Mouse (Mus musculus) E14TG2a.4 (cell line): Measurements from ENCODE around the gene Myo5c.

Source experiments
- CTCF ChIP-seq: conservative IDR thresholded peaks from 2 replicates; pipeline ENCODE4 v1.5.1; 2014; ENCODE audit warnings: low read length
- NANOG ChIP-seq: IDR thresholded peaks from 2 replicates; pipeline ENCODE4 v1.6.1; 2014; ENCODE audit warnings: borderline replicate concordance, low read length, mixed read lengths
- POU5F1 ChIP-seq: IDR thresholded peaks from 2 replicates; pipeline ENCODE4 v1.6.1; 2014; ENCODE audit warnings: low read length, borderline replicate concordance

GRCm38 (mm10) chr9:75201506-75201905, 30.3 kb upstream of the Myo5c start:
- TF ChIP-seq CTCF (no peak), NANOG (no peak), POU5F1 (no peak)
